Mouse (Mus musculus) cerebellum, adult 2 months (tissue): ENCODE measurements around the gene Slc39a7.

Experiments
- CTCF ChIP-seq: fragments of 200-500 bp; IDR thresholded peaks from 2 replicates; pipeline ENCODE4 v1.5.1; 2011; ENCODE audit warnings: low read depth, mild to moderate bottlenecking, control low read depth, low read length, moderate library complexity, borderline replicate concordance; ENCODE audit not compliant: insufficient read depth
- POLR2A ChIP-seq: fragments of 200-500 bp; IDR thresholded peaks from 2 replicates; pipeline ENCODE4 v1.6.1; 2011; ENCODE audit warnings: low read length, control low read depth, borderline replicate concordance; ENCODE audit not compliant: insufficient read depth

DNA sequence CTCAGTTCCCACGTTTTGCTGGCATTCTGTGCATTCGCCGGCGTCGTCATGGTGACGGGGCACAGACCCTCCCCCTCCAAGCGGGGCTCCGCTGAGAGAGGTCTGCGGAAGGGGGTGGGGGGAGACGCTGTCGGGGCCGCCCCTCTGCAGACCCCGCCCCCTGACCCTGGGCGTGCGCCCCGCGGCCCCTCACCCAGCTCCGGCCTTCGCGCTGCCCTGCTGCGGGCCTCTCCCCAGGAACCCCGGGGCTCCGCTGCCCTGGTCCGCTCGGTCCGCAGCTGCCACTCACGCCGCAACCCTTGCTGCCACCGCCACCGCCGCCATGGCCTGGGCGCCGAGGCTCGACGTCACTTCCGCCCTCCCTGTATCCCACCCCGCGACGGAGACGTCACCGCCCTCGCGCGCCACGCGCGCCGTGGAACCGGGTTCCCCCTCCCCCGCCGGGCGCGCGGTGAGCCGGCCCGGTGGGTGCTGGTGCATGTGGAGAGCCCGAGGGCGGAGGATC is 7.1 kb downstream of the Slc39a7 start, which contains the start of gene Ring1:
- TF ChIP-seq CTCF (no peak), POLR2A (peak; percentile 96)
